Mouse (Mus musculus) testis, adult 2 months (tissue): ENCODE results near the gene Poll. TPM values are rescaled to one million over a fixed set of nuclear protein-coding genes. Genes with fewer than 3 reads are reported as not detected.

Experiments used
- H3K27ac ChIP-seq: fragments of 200-500 bp; 2 replicates; pipeline ENCODE4 v1.5.1; 2012; ENCODE audit warnings: low read depth, low read length; ENCODE audit not compliant: control insufficient read depth, insufficient read depth
- H3K27me3 ChIP-seq: fragments of 200-500 bp; 2 replicates; pipeline ENCODE4 v1.6.1; 2012; ENCODE audit warnings: mild to moderate bottlenecking, low read length, moderate library complexity; ENCODE audit not compliant: control insufficient read depth, insufficient read depth
- H3K36me3 ChIP-seq: fragments of 200-500 bp; 2 replicates; pipeline ENCODE4 v1.6.1; 2012; ENCODE audit warnings: mild to moderate bottlenecking, low read length; ENCODE audit not compliant: control insufficient read depth, insufficient read depth
- H3K4me1 ChIP-seq: fragments of 200-500 bp; 2 replicates; pipeline ENCODE4 v1.6.1; 2012; ENCODE audit warnings: low read length; ENCODE audit not compliant: control insufficient read depth, insufficient read depth
- H3K4me3 ChIP-seq: fragments of 200-500 bp; 2 replicates; pipeline ENCODE4 v1.5.1; 2012; ENCODE audit warnings: low read depth, mild to moderate bottlenecking, low read length, moderate library complexity, mixed read lengths; ENCODE audit not compliant: control insufficient read depth
- CTCF ChIP-seq: fragments of 200-500 bp; IDR thresholded peaks from 2 replicates; pipeline ENCODE4 v1.5.1; 2012; ENCODE audit warnings: low read depth, mild to moderate bottlenecking, inconsistent platforms, low read length, moderate library complexity; ENCODE audit not compliant: control insufficient read depth, insufficient read depth, insufficient replicate concordance
- POLR2A ChIP-seq: fragments of 200-500 bp; IDR thresholded peaks from 2 replicates; pipeline ENCODE4 v1.6.1; 2012; ENCODE audit warnings: low read depth, mild to moderate bottlenecking, inconsistent platforms, low read length, moderate library complexity; ENCODE audit not compliant: control insufficient read depth
- polyA plus RNA-seq: library from polyadenylated mRNA; depleted of rRNA; stranded (reverse); fragments of >200 nt; gene quantifications from 2 replicates; pipeline ENCODE4 v1.2.3, GENCODE M21; 2012

Gene Poll
- polyA plus RNA-seq, 1 experiment, result 61.0 TPM

GRCm38 (mm10) chr19:45531554-45531953 lies 28.8 kb downstream of the Poll start:
- TF ChIP-seq CTCF (no peak), POLR2A (no peak)
- Histone ChIP-seq H3K27me3 (no peaks in the 10 kb centered on the region), H3K36me3 (no peaks in the 10 kb centered on the region), H3K27ac (no peak overlapping the region), H3K4me1 (no peaks in the 10 kb centered on the region), H3K4me3 (no peak overlapping the region)

- no peak overlapping the region for H3K27ac ChIP-seq
Measured at GRCm38 (mm10) chr19:45530200-45530995, 29.9 kb downstream of the Poll start.

GRCm38 (mm10) chr19:45529294-45529693 lies 31.0 kb downstream of the Poll start:
- Histone ChIP-seq H3K36me3 (no peaks in the 10 kb centered on the region), H3K4me3 (no peak overlapping the region), H3K4me1 (no peaks in the 10 kb centered on the region), H3K27me3 (no peaks in the 10 kb centered on the region), H3K27ac (no peak overlapping the region)
- TF ChIP-seq CTCF, result no peak
- no peak for TF ChIP-seq POLR2A

More at GRCm38 (mm10) chr19:45530200-45530995, 29.9 kb downstream of the Poll start:
- H3K4me1 ChIP-seq, result no peaks in the 10 kb centered on the region
- TF ChIP-seq CTCF, result no peak
- TF ChIP-seq POLR2A, result no peak
- H3K4me3 ChIP-seq, result no peak overlapping the region
- no peaks in the 10 kb centered on the region for H3K27me3 ChIP-seq
- no peaks in the 10 kb centered on the region for H3K36me3 ChIP-seq

GRCm38 (mm10) chr19:45527931-45528534 lies 32.3 kb downstream of the Poll start:
- H3K27ac ChIP-seq, result no peak overlapping the region
- H3K27me3 ChIP-seq, result no peaks in the 10 kb centered on the region
- no peaks in the 10 kb centered on the region for H3K4me1 ChIP-seq
- H3K36me3 ChIP-seq, result no peaks in the 10 kb centered on the region
- no peak overlapping the region for H3K4me3 ChIP-seq
- TF ChIP-seq POLR2A (no peak), CTCF (no peak)

- TF ChIP-seq POLR2A (no peak), CTCF (no peak)
- H3K27ac ChIP-seq, result no peak overlapping the region
- no peaks in the 10 kb centered on the region for H3K4me1 ChIP-seq
- no peak overlapping the region for H3K4me3 ChIP-seq
- no peaks in the 10 kb centered on the region for H3K36me3 ChIP-seq
- H3K27me3 ChIP-seq, result no peaks in the 10 kb centered on the region
Measured at GRCm38 (mm10) chr19:45527382-45527781, 32.9 kb downstream of the Poll start.

- no peaks in the 10 kb centered on the region for H3K27me3 ChIP-seq
- H3K27ac ChIP-seq, result no peak overlapping the region
- H3K4me1 ChIP-seq, result no peaks in the 10 kb centered on the region
- peaks cover 3% of the 10 kb centered on the region for H3K36me3 ChIP-seq
- TF ChIP-seq CTCF (no peak), POLR2A (no peak)
- H3K4me3 ChIP-seq, result no peak overlapping the region
Measured at GRCm38 (mm10) chr19:45516264-45516663, 44.1 kb downstream of the Poll start.

GRCm38 (mm10) chr19:45515341-45515740 lies 45.0 kb downstream of the Poll start:
- Histone ChIP-seq H3K27ac (no peak overlapping the region), H3K36me3 (peaks cover 3% of the 10 kb centered on the region), H3K4me3 (no peak overlapping the region), H3K4me1 (no peaks in the 10 kb centered on the region), H3K27me3 (no peaks in the 10 kb centered on the region)
- no peak for TF ChIP-seq CTCF
- TF ChIP-seq POLR2A, result no peak
